Mouse (Mus musculus) activated CD4-positive, CD25-positive, alpha-beta regulatory T cell (primary cell): ENCODE data around the gene Ccr5. TPM values are rescaled to one million over a fixed set of nuclear protein-coding genes. Genes with fewer than 3 reads are reported as not detected.

ENCODE experiments used
- polyA plus RNA-seq, 2 experiments: library from polyadenylated mRNA; unstranded; fragments of 100-300 nt; shearing (Covaris generic); gene quantifications; one replicate each; pipeline ENCODE4 v1.2.1; 2017

The Ccr5 gene
- polyA plus RNA-seq, result 10 to 100 TPM; 24.8 to 58.5 TPM

DNA sequence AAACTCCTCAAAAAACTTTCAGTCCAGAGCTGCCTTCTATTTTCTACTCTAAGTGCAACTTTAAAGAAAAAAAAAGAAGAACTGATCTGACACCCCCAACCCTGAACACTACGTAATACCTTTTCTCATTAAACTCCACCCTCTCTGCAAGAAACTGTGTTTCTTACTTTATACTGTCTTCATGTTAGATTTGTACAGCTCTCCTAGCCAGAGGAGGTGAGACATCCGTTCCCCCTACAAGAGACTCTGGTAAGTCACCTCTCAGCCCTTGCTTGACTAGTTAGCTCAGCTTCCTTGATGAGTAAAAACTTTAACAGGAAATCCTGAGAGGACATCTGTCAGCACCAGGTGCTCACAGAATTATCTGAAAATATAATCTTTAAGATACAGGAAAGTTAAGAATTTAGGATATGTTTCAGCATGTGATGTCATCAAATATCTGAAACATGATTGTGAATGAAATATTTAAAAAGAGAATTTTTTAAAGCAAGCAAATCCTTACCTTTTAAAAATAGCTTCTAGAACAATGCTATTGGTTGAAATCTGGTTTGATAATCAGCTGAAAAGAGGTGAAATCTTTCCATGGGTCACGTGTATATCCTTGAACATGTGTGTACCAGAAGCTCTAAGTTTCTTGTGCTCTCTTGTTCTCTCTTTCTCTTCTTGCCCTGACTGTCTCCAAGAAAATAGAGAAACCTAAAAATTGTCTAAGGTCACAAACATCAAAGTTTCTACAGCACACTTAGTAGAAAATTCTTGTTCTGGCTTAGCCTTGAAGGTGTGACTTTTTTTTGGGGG is at the start of gene Ccr5:
Gene Ccr5 (plus strand): TSS at position 157 of the 798 bp plus-strand sequence.

GRCm38 (mm10) chr9:124101723-124102122 is 19.6 kb upstream of the Ccr5 start, which contains the start of gene Ccr2:
TSS of gene Ccr2 (plus strand) at chr9:124101950.

Other genes with a start within 250 kb of the Ccr5 start
- gene Ccr1, start 152.9 kb upstream of the Ccr5 start, polyA plus RNA-seq, result 1 to 10 TPM; 1.5 to 4.0 TPM
- gene Ccr1l1, start 143.1 kb upstream of the Ccr5 start, polyA plus RNA-seq, result not detected
- gene Ccr3, start 99.6 kb upstream of the Ccr5 start, polyA plus RNA-seq, result 10 to 100 TPM in 1 of 2 experiments, under 1 TPM in 1; 0.58 to 20.2 TPM
- gene Ccr2, start 19.6 kb upstream of the Ccr5 start, polyA plus RNA-seq, result 100 to 1,000 TPM in 1 of 2 experiments, 10 to 100 TPM in 1; 47.1 to 251 TPM
- 10 to 100 TPM; 24.7 to 25.5 TPM for gene 2010315B03Rik, start 191.2 kb downstream of the Ccr5 start, polyA plus RNA-seq